Mouse (Mus musculus) thymus, postnatal 14 days (tissue): ENCODE results near the gene Pafah1b2.

ENCODE experiments used
- DNase-seq: peaks from one replicate; pipeline ENCODE4 v3.0.0; 2021

The Pafah1b2 gene

DNA sequence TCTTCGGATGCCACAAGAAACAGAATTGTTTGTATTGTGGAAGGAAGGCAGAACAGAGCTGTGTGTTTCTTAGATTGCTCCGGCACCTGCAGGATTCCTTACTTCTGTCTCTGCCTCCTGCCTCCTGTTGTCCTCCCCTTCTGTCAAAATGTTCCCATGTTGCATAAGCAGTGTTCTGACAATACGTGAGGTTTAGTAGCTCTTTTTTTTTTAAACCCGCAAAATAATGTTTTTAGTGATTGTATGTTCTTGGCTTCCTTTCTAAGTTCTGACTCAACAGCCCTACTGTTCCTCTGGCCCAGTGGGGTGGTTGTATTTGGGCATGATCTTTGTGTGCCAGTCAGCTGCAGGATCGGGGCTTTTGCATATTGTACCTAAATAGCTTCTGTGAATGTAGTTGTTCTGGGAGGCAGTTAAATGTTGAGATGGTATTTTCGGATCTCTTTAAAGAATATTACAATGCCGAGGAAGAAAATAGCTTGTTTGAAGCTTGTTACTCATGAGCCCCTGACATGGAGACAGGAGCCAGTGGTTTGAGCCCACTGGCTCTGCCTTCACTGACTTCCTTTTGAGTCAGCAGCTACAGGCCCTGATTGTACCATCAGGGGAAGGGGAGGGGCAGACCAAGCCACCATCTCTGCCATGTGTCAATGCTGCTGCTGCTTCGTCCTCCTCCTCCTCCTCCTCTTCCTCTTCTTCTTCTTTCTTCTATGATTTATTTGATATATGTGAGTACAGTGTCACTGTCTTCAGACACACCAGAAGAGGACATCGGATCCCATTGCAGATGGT lies 13.8 kb upstream of the Pafah1b2 start:
- DNase-seq, result no peak

DNA sequence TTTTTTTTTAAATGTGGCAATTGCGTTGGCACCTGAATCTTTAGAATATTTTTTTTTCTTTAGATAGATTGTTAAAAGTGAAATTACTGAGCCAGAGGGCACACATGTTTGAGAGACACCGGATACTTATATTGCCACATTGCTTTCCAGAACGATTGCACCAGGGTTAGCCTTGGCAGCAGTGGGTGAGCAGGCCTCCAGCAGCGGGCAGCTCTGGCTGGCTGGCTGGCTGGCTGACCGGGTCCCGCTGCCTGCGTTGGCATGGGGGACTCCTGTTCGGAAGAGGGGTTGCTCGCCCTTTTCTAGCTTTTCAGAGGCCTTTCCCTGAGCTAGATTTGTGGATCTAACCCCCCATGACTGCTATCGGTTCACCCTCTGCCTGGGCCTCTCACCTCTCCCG lies 11.1 kb upstream of the Pafah1b2 start:
- DNase-seq, result no peak

DNA sequence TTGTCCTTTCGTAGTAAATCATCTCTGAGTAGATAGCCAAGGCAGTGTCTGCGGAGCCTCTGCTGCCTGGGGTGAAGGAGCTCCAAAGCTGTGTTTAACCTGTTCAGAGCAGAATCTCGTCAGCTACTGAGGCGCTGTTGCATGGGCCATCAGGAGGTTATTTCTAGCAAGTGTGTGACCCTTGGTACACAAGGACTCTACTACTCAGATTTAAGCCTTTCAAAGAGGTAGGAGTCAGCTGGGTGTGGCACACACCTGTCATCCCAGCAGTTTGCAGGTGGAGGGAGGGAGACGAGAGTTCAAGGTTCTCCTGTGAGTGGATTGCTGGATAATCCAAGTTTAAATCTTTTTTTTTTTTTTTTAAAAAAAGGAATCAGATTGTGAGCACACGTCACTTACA lies 7.5 kb upstream of the Pafah1b2 start:
- no peak for DNase-seq

DNA sequence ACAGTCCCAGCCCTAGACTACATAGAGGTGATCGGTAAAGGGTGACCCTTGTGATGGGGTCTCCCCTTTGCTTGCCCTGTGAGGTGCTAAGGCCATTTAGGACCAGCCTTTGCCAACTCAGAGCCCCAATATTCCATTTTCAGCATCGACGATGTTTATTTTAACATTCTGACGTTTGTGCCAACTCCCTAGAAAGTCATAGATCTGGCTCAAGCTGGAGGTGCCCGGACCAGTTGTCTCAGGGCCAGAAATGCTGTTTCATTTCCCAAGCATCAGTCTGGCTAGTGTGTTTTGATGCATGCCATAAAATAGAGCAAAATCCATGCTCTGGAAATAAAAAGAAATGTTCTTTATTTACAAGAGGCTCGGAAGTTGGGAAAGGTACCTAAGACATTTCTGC lies 5.8 kb upstream of the Pafah1b2 start:
- no peak for DNase-seq

DNA sequence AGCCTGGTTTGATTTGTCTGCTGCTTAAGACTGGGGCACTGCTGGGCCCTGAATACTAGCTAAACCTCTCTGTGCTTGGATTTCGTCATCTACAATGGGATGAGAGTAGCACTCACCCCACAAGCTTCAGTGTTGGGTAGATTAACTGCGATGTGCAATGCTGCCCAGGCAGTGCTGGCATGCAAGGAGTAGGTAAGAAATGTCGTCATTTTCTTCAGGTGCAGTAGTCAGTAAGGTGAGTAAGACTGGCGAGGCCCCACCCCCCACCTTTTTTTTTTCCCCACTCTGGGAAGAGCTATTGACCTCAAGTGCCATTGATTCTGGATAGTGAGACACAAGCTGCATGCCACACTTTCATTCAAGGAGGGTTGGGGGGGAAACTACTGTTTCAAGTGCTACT lies 3.9 kb upstream of the Pafah1b2 start:
- no peak for DNase-seq

DNA sequence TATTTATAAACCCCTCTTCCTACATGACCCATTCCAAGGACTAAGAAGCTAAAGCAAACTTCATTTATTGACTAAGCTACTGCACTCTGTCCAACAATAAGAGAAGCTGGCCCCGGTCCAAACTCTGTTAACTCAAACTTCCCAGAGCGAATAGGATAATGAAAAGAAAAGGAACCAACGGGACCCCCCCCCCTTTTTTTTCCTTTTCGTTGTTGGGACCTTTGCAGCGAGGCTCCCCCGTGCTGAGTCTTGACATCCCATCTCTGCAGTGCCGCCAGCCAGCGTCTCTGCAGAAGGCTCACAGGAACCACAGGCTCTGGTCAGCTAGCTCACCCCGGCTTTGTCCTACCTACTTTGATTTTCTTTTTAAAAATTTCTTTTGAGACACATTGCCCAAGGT lies 3.3 kb upstream of the Pafah1b2 start:
- no peak for DNase-seq

DNA sequence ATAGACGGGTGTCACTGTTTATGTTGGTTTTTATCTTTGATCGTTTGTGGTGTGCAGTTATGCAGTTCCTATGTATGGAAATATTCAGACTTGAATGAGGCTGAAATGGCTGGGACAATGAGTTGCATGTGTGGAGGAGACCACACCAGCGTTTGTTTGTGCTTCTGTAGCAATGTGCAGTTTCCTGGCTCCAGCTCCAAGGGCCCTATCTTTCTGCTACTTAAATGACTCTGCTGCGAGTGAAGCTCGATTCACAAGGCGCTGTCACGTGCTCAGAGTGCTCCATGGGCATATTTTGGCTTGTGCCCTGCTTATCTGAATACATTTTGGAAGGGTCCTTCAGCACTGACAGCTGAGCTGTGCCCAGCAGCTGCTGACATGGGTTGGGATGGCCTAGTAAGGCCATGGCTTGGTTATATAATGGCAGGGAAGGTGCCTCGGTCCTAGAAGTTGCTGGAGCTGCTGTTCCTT lies 2.6 kb upstream of the Pafah1b2 start:
- DNase-seq, result no peak

DNA sequence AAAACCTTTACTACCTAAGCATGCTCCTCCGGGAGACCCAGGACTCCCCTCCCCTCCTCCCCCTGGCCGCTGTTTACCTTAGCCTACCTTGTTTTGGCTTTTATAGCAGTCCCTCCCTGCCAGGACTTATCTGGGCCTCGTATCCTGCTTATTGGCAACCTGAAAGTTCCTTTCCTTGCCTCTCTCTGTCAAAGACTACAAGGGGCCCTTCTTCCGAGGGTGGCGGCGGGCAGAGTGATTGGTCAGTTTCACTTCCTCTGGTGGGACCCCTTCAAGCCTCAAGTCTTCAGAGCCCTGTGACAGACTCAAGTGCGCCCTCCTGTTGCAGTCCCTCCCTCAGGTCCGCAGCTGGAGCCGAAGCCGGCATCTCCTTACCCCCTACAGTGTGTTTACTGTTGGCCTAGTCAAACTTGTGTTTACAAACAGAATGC lies 1.8 kb upstream of the Pafah1b2 start:
- peak; percentile 71 for DNase-seq

DNA sequence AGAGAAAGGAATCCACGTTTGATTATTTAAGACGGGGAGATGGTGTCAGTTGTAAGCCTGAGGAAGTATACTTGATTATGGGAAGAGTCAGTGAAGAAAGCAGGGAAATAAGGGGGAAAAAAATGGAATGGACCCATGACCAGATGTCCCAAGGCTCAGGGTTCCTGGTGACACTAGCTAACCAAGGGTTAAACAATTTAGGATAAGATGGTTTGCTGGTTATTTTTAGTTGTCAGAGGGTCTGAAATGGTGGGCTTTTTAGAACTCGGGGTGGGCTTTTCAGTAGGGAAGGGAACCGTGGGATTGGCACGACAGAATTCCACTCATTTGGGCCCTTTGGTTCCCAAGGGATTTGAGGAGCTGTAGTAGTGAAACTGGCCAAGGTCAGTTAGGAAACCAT lies 1.1 kb upstream of the Pafah1b2 start:
- no peak for DNase-seq

DNA sequence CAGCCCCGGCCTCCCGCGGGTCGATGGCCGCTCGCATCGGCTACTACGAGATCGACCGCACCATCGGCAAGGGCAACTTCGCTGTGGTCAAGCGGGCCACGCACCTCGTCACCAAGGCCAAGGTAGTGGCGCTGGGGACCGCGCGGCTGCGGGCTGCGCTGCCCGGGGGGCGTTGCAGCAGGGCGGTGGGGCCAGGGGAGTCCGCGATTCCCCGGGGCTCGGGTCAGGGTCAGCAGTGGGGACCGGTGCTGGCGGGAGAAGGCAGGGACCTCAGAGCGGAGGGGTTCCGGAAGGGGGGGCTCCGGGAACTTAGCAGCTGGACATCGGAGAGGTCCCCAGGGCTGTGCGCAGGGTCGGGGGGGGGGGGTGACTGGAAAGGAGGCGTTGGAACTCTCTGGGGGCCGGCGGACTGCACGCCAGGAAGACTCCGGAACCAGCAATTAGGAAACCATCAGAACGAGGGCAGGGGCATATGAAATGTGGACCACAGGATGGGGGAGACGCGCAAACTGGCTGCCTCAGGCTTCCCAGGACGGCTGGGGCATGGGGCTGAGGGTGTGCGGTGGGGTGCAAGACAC lies 608 bp upstream of the Pafah1b2 start:
- DNase-seq, result peak; percentile 64

DNA sequence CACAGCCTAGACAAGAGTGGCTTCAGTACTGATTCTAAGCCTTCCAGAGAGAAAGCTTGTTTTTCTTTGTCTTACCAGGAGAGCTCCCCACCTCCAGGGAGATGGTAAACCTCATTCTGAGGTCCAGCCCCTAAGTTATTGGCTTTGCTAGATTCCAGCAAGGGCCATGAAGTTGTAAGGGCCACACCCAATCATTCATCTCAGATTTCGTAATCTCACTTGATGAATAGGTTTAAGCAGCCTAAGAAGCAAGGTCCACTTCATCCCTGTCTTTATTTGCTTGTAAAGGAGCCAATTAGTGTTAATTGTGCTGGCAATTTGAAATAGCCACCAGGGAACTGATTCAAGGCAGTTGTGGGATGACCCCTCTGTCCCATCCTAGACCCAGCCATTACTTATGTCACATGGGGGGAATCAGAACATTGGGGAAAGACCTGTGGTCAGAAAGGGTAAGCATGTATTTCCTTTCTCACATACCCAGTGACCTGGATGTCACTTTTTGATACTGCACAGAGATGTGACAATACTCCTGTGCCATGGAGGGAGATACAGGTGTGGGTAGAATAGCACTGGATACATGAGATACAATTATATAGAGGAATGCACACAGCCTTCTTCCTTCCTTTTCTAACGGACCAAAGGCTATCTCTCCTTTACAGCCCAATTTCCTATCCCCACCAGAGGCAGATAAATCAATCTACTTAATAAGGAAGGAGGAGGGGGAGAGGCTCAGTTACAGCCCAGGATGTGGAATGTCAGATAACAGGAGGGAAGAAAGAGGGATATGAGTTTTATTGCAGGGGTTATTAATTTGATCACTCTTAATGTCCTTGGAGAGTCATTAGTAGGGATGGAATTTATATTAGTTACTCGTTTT lies 1.2 kb downstream of the Pafah1b2 start:
- DNase-seq, result no peak

DNA sequence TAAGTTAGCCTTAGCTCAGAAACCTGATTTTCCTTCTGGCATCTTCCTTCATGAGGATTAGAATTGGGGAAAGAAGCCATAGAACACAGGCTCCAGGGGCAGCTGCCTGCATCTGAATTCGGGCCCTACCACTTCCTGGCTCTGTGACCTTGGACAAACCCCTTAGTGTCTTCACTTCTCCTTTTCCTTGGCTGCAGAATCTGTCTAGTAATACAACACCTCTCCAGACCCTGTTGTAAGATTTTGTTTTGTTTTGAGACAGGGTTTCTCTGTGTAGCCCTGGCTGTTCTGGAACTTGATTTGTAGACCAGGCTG lies 2.9 kb downstream of the Pafah1b2 start:
- no peak for DNase-seq

DNA sequence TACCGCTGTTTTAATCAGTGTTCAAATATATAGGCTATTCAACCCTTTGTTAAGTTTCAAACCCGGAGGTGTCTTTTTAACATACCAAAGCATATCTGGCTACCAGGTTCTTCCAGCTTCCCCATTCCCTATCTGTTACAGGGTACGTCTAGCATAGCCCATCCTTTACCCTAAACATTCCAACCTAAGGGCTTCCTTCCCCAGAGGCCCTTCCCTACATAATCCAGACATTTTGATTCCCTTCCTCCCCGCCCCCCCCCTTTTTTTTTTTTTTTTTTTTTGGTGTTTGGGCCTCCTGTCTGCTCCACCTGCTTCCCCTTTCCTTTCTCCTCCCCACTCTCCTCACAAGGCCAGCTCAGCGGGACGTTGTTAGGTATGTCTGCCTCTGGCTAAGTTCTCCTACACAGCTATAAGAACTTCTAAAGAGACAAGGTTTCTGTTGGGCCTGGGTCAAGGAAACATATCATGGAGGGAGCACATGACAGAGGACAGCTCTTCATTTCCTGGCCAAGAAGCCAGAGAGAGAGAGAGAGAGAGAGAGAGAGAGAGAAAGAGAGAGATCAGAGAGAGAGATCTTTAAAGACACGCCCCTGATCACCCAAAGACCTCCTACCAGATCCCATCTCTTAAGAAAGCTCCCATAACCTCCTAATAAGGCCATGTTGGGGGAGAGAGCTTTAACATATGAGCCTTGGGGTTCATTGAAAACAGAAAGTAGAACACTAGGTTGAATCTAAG lies 3.4 kb downstream of the Pafah1b2 start:
- no peak for DNase-seq

DNA sequence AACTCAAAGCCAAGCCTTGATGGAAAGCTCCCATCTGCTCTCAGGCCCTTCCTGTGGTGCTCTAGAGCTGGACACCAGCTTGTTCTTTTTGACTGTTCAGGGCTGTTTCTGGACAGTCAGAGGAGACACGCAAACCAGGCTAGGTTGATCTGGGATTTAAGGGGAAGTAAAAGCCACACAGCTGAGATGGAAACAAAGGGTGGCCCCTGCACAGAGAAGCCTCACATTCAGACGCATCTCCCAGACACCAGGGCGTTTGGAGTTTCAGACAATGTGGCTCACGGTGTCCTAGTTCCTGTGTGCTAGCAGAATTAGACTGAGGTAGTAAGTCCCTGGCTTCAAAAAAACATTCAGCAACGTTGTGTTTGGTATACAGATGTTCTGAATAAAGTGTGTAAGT lies 6.3 kb downstream of the Pafah1b2 start:
- no peak for DNase-seq

DNA sequence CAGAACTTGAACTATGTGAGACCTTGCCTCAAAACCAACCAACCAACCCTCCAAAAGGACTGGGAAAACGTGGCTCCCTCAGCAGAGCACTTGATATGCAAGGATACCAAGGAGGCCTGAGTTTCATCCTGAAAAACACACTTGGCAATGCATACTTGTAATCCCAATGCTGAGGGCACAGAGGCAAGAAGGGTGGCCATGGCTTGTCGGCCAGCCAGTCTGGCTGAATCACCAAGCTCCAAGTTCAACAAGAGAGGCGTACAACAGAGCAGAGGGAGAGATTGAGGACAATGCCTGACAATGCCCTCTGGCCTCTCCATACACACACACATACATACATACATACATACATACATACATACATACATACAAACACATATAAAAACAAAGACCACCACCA lies 8.0 kb downstream of the Pafah1b2 start:
- no peak for DNase-seq

DNA sequence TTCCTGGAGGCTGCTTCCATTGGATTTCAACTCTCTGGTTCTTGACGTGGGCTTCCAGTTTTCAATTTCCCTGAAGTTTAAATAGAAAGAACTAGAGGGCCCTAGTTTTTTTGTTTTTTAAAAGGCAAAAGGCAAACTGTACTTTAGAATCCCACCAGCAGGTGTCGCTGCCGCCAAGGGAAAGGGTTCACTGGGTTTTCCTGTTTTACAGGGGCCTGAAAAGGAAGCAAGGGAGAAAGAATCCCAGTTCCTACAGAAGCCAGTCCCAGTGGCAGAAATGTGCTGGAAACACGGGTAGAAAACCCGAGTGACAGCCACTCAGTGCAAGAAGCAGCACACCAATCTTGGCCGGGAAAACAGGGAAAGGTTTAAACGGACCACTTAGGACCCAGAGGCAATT lies 8.8 kb downstream of the Pafah1b2 start:
- DNase-seq, result peak; percentile 81

DNA sequence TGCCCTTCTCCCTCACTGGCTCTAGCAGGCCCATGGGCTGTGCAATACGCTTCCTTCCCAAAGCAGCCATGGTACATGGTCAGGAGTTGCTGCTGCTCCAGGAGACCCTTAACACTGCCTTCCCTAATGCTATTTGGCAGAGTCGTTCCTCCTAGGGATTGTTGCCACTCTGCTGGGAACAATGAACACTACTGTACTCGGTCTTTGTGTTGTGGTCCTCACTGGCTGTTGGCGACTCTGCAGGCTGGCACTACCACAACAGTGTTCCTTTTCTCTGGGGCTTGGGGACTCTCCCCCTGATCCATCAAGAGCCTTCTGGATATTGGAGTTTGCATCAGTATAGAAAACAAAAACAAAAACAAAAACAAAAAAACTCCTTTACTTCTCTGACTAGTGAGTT lies 13.5 kb downstream of the Pafah1b2 start:
- no peak for DNase-seq

DNA sequence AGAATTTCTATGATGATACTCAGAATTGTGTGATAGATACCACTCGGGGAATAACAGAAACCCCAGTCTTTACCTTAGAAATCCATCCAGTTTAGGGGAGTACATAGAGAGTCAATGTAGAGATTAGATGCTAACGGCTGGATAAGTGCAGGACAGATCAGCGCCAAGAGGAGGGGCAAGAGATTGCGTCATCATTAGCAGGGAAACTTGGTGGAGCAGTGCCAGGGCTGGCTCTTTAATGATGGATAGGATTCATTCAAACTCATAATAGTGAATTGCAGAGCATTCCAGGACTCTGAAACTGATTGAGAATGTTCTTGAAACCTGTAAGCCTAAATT lies 27.3 kb downstream of the Pafah1b2 start:
- no peak for DNase-seq

DNA sequence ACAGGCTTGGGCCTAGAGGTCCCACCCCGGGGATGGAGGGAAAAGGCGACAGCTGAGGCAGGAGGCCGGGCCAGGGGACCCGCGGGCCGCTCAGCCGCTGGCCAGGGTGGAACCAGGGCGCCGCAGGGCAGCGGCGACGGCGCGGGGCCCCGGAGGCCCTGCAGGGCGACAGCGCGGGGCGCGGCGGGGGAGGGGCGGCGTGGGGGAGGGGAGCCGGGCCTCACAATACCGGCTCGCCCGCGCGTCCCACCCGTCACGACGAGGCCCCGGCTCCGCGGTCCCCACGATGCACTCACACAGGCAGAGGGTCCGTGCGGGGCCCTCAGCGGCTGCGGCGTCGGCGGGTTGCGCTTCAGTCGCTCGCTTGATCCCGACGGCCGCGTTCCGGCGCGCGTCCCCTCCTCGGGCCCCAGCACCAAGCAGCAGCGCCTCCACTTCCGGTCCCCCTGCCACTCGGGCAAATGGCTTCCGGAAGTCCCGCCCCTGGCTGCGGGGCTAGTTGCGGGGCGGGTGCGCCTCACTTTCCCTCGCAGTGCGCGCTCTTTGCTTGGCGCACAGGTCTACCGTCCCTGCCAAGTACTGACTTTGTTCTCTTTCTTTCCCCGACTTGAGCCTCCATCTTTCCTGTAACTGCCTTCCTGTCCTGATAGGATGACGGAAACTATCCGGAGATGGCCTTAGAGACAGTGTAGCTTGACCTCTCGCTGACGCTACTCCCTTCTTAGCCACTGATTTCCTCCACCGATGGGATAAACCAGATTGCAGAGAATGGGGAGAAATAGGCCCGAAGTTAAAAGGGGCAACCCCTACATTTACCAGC lies 27.9 kb downstream of the Pafah1b2 start:
- peak; percentile 94 for DNase-seq

DNA sequence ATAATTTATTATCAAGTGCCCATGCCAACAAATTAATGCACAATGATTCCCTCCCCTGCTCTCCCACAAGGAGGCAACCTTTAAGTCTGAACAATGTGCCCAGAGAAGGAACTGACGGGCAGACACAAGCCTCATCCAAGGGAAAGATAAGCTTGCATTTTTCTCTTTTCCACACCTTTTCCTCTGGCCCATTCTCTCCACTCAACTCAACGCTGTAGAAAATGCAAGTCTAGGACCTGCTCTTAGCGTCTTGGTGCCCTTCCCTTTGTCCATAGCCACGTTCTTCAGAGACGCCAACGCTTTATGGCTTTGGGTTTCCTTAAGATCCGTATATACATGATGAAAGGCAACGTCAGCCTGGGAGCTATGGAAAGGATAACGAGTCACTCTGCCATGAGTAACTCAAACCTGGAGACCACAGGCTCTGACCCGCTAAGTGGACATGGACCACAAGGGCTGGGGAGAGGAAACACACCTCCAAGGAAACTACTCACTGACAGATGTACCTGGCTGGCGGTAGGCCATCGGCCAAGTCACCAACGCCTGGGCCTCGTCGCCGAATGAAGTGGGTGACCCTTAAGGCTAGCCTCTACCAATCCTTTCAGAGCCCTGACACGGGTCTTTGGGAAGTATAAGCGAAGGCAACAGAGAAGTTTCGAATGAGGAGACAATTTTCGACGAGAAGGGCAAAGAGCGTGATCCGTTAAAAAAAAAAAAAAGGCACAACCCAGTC lies 28.6 kb downstream of the Pafah1b2 start:
- peak; percentile 31 for DNase-seq

DNA sequence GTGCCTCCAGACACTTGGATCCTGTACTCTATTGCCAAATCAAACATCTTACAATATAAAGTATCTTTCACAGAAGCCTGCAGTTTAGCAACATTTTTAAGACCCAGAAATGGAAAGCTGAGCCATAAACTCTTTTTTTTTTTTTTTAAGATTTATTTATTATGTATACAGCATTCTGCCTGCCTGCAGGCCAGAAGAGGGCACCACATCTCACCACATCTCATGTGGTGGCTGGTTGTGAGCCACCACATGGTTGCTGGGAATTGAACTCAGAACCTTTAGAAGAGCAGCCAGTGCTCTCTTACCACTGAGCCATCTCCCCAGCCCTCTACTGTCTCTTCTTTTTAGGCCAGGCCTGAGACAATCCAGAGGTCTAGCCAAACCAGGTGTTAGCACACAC lies 31.2 kb downstream of the Pafah1b2 start:
- peak; percentile 28 for DNase-seq

DNA sequence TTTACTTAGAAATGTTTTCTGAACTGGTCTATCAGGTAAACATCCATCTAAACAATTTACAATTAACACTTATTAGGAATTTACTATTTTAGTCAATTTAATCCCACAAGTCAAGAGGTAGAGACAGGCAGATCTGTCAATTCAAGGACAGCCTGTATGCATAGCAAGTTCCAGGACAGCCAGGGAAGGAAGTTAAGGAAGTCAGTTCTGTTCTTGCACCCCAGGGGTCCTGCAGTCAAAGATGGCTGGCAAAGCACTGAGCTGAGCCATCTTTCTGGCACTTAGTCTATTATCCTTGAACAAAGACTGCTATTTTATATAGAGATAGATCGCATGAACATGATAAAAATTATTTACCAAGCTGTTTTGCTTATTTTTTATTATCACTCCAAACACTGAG lies 31.9 kb downstream of the Pafah1b2 start:
- no peak for DNase-seq
